Mouse (Mus musculus) CH12.LX (cell line): ENCODE results near the gene Lgr4.

Experiments used
- CTCF ChIP-seq, 2 experiments: IDR thresholded peaks in 1 of 2; conservative IDR thresholded peaks in 1 of 2; 2 replicates each; pipeline ENCODE4 v1.5.1; 2011 to 2012; ENCODE audit warnings: low read depth in 2 of 2, low read length in 2 of 2, improper control_type of control experiment in 1 of 2, inconsistent platforms in 1 of 2, mild to moderate bottlenecking in 1 of 2, moderate library complexity in 1 of 2
- EP300 ChIP-seq: IDR thresholded peaks from 2 replicates; pipeline ENCODE4 v1.6.1; 2011; ENCODE audit warnings: low read length, improper control_type of control experiment
- HCFC1 ChIP-seq: IDR thresholded peaks from 2 replicates; pipeline ENCODE4 v1.6.1; 2012; ENCODE audit warnings: low read depth, mild to moderate bottlenecking, inconsistent platforms, low read length, improper control_type of control experiment
- MAFK ChIP-seq: IDR thresholded peaks from 2 replicates; pipeline ENCODE4 v1.6.1; 2011; ENCODE audit warnings: low read length, improper control_type of control experiment; ENCODE audit not compliant: insufficient replicate concordance
- MAX ChIP-seq: IDR thresholded peaks from 2 replicates; pipeline ENCODE4 v1.6.1; 2011; ENCODE audit warnings: low read length, improper control_type of control experiment
- MAZ ChIP-seq: IDR thresholded peaks from 2 replicates; pipeline ENCODE4 v1.6.1; 2012; ENCODE audit warnings: low read depth, mild to moderate bottlenecking, inconsistent platforms, low read length, improper control_type of control experiment, moderate library complexity
- MEF2A ChIP-seq: IDR thresholded peaks from 2 replicates; pipeline ENCODE4 v1.6.1; 2014; ENCODE audit warnings: low read depth, mild to moderate bottlenecking, inconsistent platforms, low read length, improper control_type of control experiment, borderline replicate concordance
- NRF1 ChIP-seq: IDR thresholded peaks from 2 replicates; pipeline ENCODE4 v1.6.1; 2014; ENCODE audit warnings: low read depth, mild to moderate bottlenecking, inconsistent platforms, low read length, improper control_type of control experiment, moderate library complexity
- POLR2A ChIP-seq: IDR thresholded peaks from 2 replicates; pipeline ENCODE4 v1.6.1; 2011; ENCODE audit warnings: low read depth, mild to moderate bottlenecking, improper control_type of control experiment, low read length
- RCOR1 ChIP-seq: conservative IDR thresholded peaks from 2 replicates; pipeline ENCODE4 v1.6.1; 2012; ENCODE audit warnings: low read depth, mild to moderate bottlenecking, inconsistent platforms, low read length, improper control_type of control experiment
- SMC3 ChIP-seq: IDR thresholded peaks from 2 replicates; pipeline ENCODE4 v1.6.1; 2011; ENCODE audit warnings: low read depth, low read length, improper control_type of control experiment
- ZC3H11A ChIP-seq: IDR thresholded peaks from 2 replicates; pipeline ENCODE4 v1.6.1; 2012; ENCODE audit warnings: low read depth, mild to moderate bottlenecking, inconsistent platforms, low read length, improper control_type of control experiment

DNA sequence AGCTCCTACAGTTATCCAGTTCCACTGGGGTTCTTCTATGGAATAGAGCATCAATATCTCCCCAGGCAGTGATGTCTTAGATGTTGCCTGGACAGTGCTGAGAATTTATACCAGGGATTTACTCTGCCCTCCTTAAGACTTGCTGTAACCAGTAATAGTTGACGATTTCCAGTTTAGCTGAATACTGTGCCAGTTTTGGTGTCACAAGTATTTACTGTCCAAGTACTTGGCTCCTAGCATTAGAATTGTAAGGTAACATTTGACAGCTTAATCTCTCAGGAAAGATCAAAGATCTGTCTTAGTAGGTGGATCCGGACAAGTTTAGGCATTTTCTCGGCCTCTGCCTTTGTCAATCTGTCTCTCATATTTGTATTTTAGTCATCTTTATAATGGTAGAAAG lies 5.6 kb downstream of the Lgr4 start:
- no peak for TF ChIP-seq ZC3H11A
- TF ChIP-seq MEF2A: no peak
- TF ChIP-seq MAZ: no peak
- TF ChIP-seq MAX: no peak
- TF ChIP-seq EP300: no peak
- no peak for TF ChIP-seq POLR2A
- TF ChIP-seq NRF1: no peak
- TF ChIP-seq RCOR1: no peak
- TF ChIP-seq CTCF (conservative IDR thresholded peaks at IDR 0.05 in 1 of 2, IDR thresholded peaks at IDR 0.05 in 1 of 2; ENCODE audit: low read depth in 2 of 2, low read length in 2 of 2): no peak
- no peak for TF ChIP-seq SMC3
- TF ChIP-seq MAFK: no peak
- TF ChIP-seq HCFC1: no peak
